Mouse (Mus musculus): ENCODE measurements around the gene Tmem98. TPM values are rescaled to one million over a fixed set of nuclear protein-coding genes. Genes with fewer than 3 reads are reported as not detected.
A peak's percentile ranks its signal among the peaks of the same experiment; 100 is the strongest.

The Tmem98 gene
- polyA plus RNA-seq, 1 experiment from 2014 or later = 241 TPM

- no peak overlapping the region for H3K9ac ChIP-seq (ENCODE audit: low read depth, low read length)
- WGBS = 70% methylated on average over 5 of the region's 5 CpGs
- no peak for ATAC-seq
- no peak overlapping the region for H3K4me2 ChIP-seq (ENCODE audit: low read depth, low read length)
- H3K4me1 ChIP-seq (ENCODE audit: control insufficient read depth, insufficient read depth, low read length) = peaks cover 17% of the 10 kb centered on the region
- no peaks in the 10 kb centered on the region for H3K9me3 ChIP-seq (ENCODE audit: control insufficient read depth, low read length)
- H3K36me3 ChIP-seq (ENCODE audit: control insufficient read depth, insufficient read depth, low read length) = no peaks in the 10 kb centered on the region
- peak overlapping the region; percentile 35; the same call in 1 of the 2 replicates for H3K27ac ChIP-seq (ENCODE audit: low read length)
- no peak overlapping the region for H3K4me3 ChIP-seq (ENCODE audit: low read length)
- H3K27me3 ChIP-seq (replicated peaks; ENCODE audit: control insufficient read depth, insufficient read depth, low read length) = no peaks in the 10 kb centered on the region
Measured at GRCm38 (mm10) chr11:80785672-80786071, 24.3 kb upstream of the Tmem98 start.

GRCm38 (mm10) chr11:80789647-80790240, 20.2 kb upstream of the Tmem98 start:
- ATAC-seq = peak; percentile 67
- Histone ChIP-seq H3K4me3 (ENCODE audit: low read length) (no peak overlapping the region), H3K9ac (ENCODE audit: low read depth, low read length) (no peak overlapping the region), H3K9me3 (ENCODE audit: control insufficient read depth, low read length) (no peaks in the 10 kb centered on the region), H3K27me3 (replicated peaks; ENCODE audit: control insufficient read depth, insufficient read depth, low read length) (no peaks in the 10 kb centered on the region), H3K36me3 (ENCODE audit: control insufficient read depth, insufficient read depth, low read length) (no peaks in the 10 kb centered on the region), H3K27ac (ENCODE audit: low read length) (peak overlapping the region; percentile 89), H3K4me2 (ENCODE audit: low read depth, low read length) (peak overlapping the region; percentile 24), H3K4me1 (ENCODE audit: control insufficient read depth, insufficient read depth, low read length) (peaks cover 18% of the 10 kb centered on the region)
- WGBS = 41% methylated on average over 7 of the region's 7 CpGs

- H3K27ac ChIP-seq (ENCODE audit: low read length) = peak overlapping the region; percentile 89
- WGBS = 57% methylated on average over 3 of the region's 3 CpGs
Measured at GRCm38 (mm10) chr11:80790413-80790812, 19.6 kb upstream of the Tmem98 start.

GRCm38 (mm10) chr11:80791677-80792432, 18.1 kb upstream of the Tmem98 start:
- H3K36me3 ChIP-seq (ENCODE audit: control insufficient read depth, insufficient read depth, low read length) = no peaks in the 10 kb centered on the region
- H3K27ac ChIP-seq (ENCODE audit: low read length) = peak overlapping the region; percentile 89
- WGBS = 46% methylated on average over 3 of the region's 3 CpGs
- peak; percentile 93 for ATAC-seq
- H3K27me3 ChIP-seq (replicated peaks; ENCODE audit: control insufficient read depth, insufficient read depth, low read length) = no peaks in the 10 kb centered on the region
- H3K4me2 ChIP-seq (ENCODE audit: low read depth, low read length) = no peak overlapping the region
- H3K4me3 ChIP-seq (ENCODE audit: low read length) = no peak overlapping the region
- H3K9me3 ChIP-seq (ENCODE audit: control insufficient read depth, low read length) = no peaks in the 10 kb centered on the region
- no peak overlapping the region for H3K9ac ChIP-seq (ENCODE audit: low read depth, low read length)
- peaks cover 18% of the 10 kb centered on the region for H3K4me1 ChIP-seq (ENCODE audit: control insufficient read depth, insufficient read depth, low read length)

More at GRCm38 (mm10) chr11:80790413-80790812, 19.6 kb upstream of the Tmem98 start:
- no peak for ATAC-seq
- H3K9ac ChIP-seq (ENCODE audit: low read depth, low read length) = no peak overlapping the region
- H3K9me3 ChIP-seq (ENCODE audit: control insufficient read depth, low read length) = no peaks in the 10 kb centered on the region
- H3K4me2 ChIP-seq (ENCODE audit: low read depth, low read length) = peak overlapping the region; percentile 1; the same call in 1 of the 2 replicates
- no peak overlapping the region for H3K4me3 ChIP-seq (ENCODE audit: low read length)
- H3K4me1 ChIP-seq (ENCODE audit: control insufficient read depth, insufficient read depth, low read length) = peaks cover 18% of the 10 kb centered on the region
- no peaks in the 10 kb centered on the region for H3K27me3 ChIP-seq (replicated peaks; ENCODE audit: control insufficient read depth, insufficient read depth, low read length)
- no peaks in the 10 kb centered on the region for H3K36me3 ChIP-seq (ENCODE audit: control insufficient read depth, insufficient read depth, low read length)

GRCm38 (mm10) chr11:80793386-80793785, 16.6 kb upstream of the Tmem98 start:
- Histone ChIP-seq H3K27me3 (replicated peaks; ENCODE audit: control insufficient read depth, insufficient read depth, low read length) (no peaks in the 10 kb centered on the region), H3K4me3 (ENCODE audit: low read length) (no peak overlapping the region), H3K27ac (ENCODE audit: low read length) (peak overlapping the region; percentile 85; the same call in 1 of the 2 replicates), H3K36me3 (ENCODE audit: control insufficient read depth, insufficient read depth, low read length) (no peaks in the 10 kb centered on the region), H3K9ac (ENCODE audit: low read depth, low read length) (no peak overlapping the region), H3K9me3 (ENCODE audit: control insufficient read depth, low read length) (no peaks in the 10 kb centered on the region), H3K4me1 (ENCODE audit: control insufficient read depth, insufficient read depth, low read length) (peaks cover 17% of the 10 kb centered on the region), H3K4me2 (ENCODE audit: low read depth, low read length) (no peak overlapping the region)
- no peak for ATAC-seq
- 89% methylated on average over 4 of the region's 4 CpGs for WGBS

- 92% methylated on average over 4 of the region's 4 CpGs for WGBS
- H3K9ac ChIP-seq (ENCODE audit: low read depth, low read length) = no peak overlapping the region
- H3K4me2 ChIP-seq (ENCODE audit: low read depth, low read length) = no peak overlapping the region
- no peaks in the 10 kb centered on the region for H3K9me3 ChIP-seq (ENCODE audit: control insufficient read depth, low read length)
- H3K4me1 ChIP-seq (ENCODE audit: control insufficient read depth, insufficient read depth, low read length) = peaks cover 14% of the 10 kb centered on the region
- no peaks in the 10 kb centered on the region for H3K27me3 ChIP-seq (replicated peaks; ENCODE audit: control insufficient read depth, insufficient read depth, low read length)
- no peak overlapping the region for H3K27ac ChIP-seq (ENCODE audit: low read length)
- ATAC-seq = no peak
- H3K36me3 ChIP-seq (ENCODE audit: control insufficient read depth, insufficient read depth, low read length) = no peaks in the 10 kb centered on the region
- no peak overlapping the region for H3K4me3 ChIP-seq (ENCODE audit: low read length)
Measured at GRCm38 (mm10) chr11:80794290-80794689, 15.7 kb upstream of the Tmem98 start.

- H3K4me1 ChIP-seq (ENCODE audit: control insufficient read depth, insufficient read depth, low read length) = peaks cover 9% of the 10 kb centered on the region
- H3K27ac ChIP-seq (ENCODE audit: low read length) = 0 out of 2 replicates have a peak overlapping the region, but pooled peaks have one; percentile 36
- no peaks in the 10 kb centered on the region for H3K36me3 ChIP-seq (ENCODE audit: control insufficient read depth, insufficient read depth, low read length)
- WGBS = 49% methylated on average over 8 of the region's 8 CpGs
- no peak overlapping the region for H3K4me2 ChIP-seq (ENCODE audit: low read depth, low read length)
- no peak overlapping the region for H3K4me3 ChIP-seq (ENCODE audit: low read length)
- H3K9ac ChIP-seq (ENCODE audit: low read depth, low read length) = no peak overlapping the region
- ATAC-seq = no peak
- no peaks in the 10 kb centered on the region for H3K27me3 ChIP-seq (replicated peaks; ENCODE audit: control insufficient read depth, insufficient read depth, low read length)
- H3K9me3 ChIP-seq (ENCODE audit: control insufficient read depth, low read length) = no peaks in the 10 kb centered on the region
Measured at GRCm38 (mm10) chr11:80795431-80795830, 14.5 kb upstream of the Tmem98 start.

- Histone ChIP-seq H3K36me3 (ENCODE audit: control insufficient read depth, insufficient read depth, low read length) (no peaks in the 10 kb centered on the region), H3K27me3 (replicated peaks; ENCODE audit: control insufficient read depth, insufficient read depth, low read length) (no peaks in the 10 kb centered on the region), H3K9me3 (ENCODE audit: control insufficient read depth, low read length) (no peaks in the 10 kb centered on the region), H3K4me3 (ENCODE audit: low read length) (no peak overlapping the region), H3K4me1 (ENCODE audit: control insufficient read depth, insufficient read depth, low read length) (peaks cover 11% of the 10 kb centered on the region), H3K4me2 (ENCODE audit: low read depth, low read length) (no peak overlapping the region), H3K9ac (ENCODE audit: low read depth, low read length) (no peak overlapping the region), H3K27ac (ENCODE audit: low read length) (no peak overlapping the region)
- WGBS = 23% methylated on average over 3 of the region's 3 CpGs
- ATAC-seq = peak; percentile 47
Measured at GRCm38 (mm10) chr11:80799979-80800378, 10.0 kb upstream of the Tmem98 start.

GRCm38 (mm10) chr11:80802706-80803105, 7.3 kb upstream of the Tmem98 start:
- H3K27me3 ChIP-seq (replicated peaks; ENCODE audit: control insufficient read depth, insufficient read depth, low read length) = no peaks in the 10 kb centered on the region
- H3K27ac ChIP-seq (ENCODE audit: low read length) = peak overlapping the region; percentile 91
- peak overlapping the region; percentile 20; the same call in 1 of the 2 replicates for H3K4me2 ChIP-seq (ENCODE audit: low read depth, low read length)
- H3K9me3 ChIP-seq (ENCODE audit: control insufficient read depth, low read length) = no peaks in the 10 kb centered on the region
- H3K4me1 ChIP-seq (ENCODE audit: control insufficient read depth, insufficient read depth, low read length) = peaks cover 12% of the 10 kb centered on the region
- H3K36me3 ChIP-seq (ENCODE audit: control insufficient read depth, insufficient read depth, low read length) = no peaks in the 10 kb centered on the region
- no peak overlapping the region for H3K4me3 ChIP-seq (ENCODE audit: low read length)
- ATAC-seq = peak; percentile 90
- H3K9ac ChIP-seq (ENCODE audit: low read depth, low read length) = no peak overlapping the region
- 19% methylated on average over 3 of the region's 3 CpGs for WGBS
